Mouse (Mus musculus): ENCODE results near the gene Fam208a. TPM values are rescaled to one million over a fixed set of nuclear protein-coding genes. Genes with fewer than 3 reads are reported as not detected.

Gene Fam208a
- 5.8 and 8.2 TPM in 2 replicates for polyA plus RNA-seq (2012; rRNA removed)

GRCm38 (mm10) chr14:27428573-27428972, at the start of gene Fam208a:
Fam208a (plus strand) TSS chr14:27428834.
- DNase-seq (ENCODE audit: low read depth): no peak

- no peak for DNase-seq (ENCODE audit: low read depth)
Measured at GRCm38 (mm10) chr14:27379404-27379803, 49.2 kb upstream of the Fam208a start.

- no peak for DNase-seq (ENCODE audit: low read depth)
Measured at GRCm38 (mm10) chr14:27381459-27381858, 47.2 kb upstream of the Fam208a start.

DNA sequence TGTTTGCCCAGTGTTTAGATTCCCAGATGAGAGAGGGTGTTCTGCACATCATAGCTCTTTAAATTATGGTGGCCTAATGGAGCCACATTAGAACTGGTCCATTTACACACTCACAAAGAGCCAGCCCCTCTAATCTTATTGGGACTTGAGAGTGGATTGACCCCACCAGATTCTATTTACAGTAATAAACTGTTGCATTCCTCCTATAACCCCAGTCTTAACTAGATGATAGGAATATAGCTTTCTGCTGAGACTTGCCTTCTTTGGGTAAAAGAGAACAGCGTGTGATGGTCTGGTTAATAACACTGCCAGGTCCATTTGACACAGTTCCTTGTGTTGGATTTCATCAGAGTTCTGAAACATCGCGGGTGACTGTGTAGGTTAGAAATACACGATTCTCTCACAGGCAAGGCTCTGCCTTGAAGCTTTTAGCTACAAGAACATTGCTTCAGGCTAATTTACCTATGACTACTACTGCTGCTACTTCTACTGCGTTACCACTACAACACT, 45.3 kb upstream of the Fam208a start:
- no peak for DNase-seq (ENCODE audit: low read depth)

- DNase-seq (ENCODE audit: low read depth): no peak
Measured at GRCm38 (mm10) chr14:27384143-27384542, 44.5 kb upstream of the Fam208a start.

DNA sequence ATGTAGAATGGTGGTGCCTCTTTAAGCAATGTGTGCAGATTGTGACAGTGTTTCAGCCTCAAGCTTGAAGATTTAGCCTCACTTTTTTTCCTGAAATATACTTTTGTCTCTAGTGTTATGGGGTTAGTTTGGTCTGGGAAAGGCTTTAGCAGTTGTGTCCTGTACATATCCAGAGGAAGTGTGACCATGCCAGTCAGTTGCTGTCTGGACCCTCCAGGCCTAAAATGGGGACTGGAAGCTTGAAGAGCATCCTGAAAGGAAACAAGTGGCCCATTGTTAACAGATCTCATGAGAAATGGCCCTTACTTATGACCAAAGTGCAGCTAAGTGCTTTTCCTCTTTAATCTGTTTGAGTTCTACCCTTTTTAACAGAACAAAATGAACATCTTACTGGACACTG, 40.0 kb upstream of the Fam208a start:
- no peak for DNase-seq (ENCODE audit: low read depth)

DNA sequence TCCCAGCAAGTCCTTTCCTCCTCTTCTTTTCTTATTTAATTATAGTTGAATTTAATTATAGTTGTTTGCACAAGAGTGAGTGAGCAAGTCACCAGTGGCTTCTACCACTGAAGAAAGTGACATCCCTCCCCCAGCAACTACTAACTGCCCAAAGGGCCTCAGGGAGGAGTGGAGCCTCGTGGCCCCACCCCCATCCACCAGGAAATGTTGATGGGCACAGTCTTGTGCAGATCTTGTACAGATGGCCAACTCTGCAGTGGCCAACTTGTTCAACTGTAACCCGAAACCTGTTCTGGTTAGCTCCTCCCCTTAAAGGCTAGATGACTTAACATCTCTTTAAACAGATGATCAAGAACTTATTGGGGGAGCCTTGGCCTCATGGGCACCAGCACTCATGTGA, 38.9 kb upstream of the Fam208a start:
- no peak for DNase-seq (ENCODE audit: low read depth)

GRCm38 (mm10) chr14:27390663-27391062, 38.0 kb upstream of the Fam208a start:
- DNase-seq (ENCODE audit: low read depth): no peak

DNA sequence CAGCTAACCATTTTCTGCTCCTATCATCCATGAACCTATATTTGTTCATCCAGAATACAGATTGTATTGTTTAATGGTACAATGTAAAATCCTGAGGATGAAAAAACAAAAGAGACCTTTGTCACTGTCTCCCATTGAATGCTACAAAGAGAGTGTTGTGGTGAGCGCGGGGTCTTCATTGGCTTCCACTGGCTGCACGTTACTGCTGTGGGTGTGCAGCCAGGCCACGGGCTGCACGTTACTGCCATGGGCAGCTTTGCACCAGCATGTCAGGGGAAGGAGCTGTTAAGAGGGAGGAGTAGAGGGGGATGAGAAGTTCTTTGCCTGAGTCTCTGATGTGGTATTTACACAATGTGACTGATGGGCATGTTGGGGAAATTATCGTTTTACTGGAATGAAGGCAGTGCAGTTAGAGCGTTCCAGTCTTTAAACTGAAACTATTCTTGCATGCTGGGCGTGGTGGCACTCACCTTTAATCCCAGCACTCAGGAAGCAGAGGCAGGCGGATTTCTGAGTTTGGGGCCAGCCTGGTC, 36.8 kb upstream of the Fam208a start:
- no peak for DNase-seq (ENCODE audit: low read depth)

- no peak for DNase-seq (ENCODE audit: low read depth)
Measured at GRCm38 (mm10) chr14:27392660-27393059, 36.0 kb upstream of the Fam208a start.

- no peak for DNase-seq (ENCODE audit: low read depth)
Measured at GRCm38 (mm10) chr14:27393806-27394205, 34.8 kb upstream of the Fam208a start.

DNA sequence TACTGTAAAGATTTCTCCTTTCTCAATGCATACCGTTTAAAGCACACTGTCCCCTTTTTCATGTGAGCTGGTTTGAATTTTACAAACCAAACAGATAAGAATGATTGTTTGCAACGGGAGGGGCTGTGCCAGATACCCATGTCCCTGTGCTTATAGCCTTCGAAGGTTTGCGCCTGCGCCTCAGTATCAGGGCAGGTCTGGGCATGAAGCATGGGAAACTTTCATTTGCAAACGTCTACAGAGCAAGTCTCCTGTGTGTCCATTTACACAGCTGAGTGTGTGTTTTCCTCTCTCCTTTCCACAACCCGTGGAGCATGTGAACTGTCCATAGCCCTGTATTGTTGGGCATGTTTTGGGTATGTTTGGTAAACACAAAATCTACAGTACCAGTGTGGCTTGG, 32.2 kb upstream of the Fam208a start:
- no peak for DNase-seq (ENCODE audit: low read depth)

DNA sequence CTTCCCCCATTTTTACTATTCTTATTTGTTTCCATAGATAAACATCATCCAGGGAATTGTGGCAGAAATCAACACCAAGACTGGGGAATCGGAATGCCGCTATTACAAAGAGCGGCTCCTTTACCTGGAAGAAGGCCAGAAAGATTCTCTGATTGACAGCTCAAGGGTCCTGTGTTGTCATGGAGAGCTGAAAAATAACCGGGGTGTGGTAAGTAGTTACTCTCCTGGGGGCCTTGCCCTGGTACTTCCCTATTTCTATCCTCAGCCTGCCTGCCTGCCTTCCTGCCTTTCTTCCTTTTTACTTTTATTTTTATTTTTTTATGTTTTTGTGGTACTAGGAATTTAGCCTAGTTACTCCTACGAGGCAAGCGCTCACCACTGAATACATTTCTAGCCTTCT, 31.1 kb upstream of the Fam208a start:
- no peak for DNase-seq (ENCODE audit: low read depth)

DNA sequence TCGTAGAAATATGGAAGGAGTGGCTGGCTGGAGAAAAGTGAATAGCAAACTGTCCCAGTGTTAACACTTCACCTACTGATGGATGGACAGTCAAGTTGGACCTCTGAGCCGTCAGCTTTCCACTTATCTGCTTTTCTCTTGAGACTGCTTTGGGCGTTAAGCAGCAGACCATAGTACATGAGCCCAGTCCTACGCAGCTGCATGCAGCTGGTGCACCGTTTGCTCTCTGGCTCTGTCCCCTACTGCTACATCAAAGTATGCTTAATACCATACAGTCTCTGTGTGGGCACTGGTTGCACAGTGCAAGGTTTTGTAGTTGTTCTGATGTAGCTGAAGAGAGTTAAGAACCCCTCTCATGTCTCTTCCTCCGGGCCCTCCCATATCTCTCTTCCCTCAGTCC, 28.1 kb upstream of the Fam208a start:
- DNase-seq (ENCODE audit: low read depth): no peak

DNA sequence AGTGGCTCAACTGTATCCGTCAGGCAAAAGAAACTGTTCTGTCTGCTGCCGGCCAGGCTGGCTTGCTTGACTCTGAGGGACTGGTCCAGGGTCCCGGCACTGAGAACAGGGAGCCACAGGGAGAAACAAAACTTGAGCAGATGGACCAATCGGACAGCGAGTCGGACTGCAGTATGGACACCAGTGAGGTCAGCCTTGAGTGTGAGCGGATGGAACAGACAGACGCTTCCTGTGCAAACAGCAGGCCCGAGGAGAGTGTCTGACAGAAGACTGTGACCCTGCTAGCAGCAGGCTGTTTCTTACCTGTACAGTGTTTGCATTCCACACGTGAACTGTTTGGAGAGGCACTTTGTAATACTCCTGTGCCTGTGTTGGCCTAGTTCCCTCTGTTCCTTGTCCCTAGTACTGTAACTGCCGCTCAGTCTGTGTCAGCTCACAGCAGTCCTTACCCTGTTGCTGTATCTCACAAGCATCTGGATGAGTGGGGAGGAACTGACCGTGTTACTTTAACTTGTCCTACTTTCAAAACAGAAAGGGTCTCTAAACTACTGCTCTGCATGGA, 26.8 kb upstream of the Fam208a start:
- no peak for DNase-seq (ENCODE audit: low read depth)

DNA sequence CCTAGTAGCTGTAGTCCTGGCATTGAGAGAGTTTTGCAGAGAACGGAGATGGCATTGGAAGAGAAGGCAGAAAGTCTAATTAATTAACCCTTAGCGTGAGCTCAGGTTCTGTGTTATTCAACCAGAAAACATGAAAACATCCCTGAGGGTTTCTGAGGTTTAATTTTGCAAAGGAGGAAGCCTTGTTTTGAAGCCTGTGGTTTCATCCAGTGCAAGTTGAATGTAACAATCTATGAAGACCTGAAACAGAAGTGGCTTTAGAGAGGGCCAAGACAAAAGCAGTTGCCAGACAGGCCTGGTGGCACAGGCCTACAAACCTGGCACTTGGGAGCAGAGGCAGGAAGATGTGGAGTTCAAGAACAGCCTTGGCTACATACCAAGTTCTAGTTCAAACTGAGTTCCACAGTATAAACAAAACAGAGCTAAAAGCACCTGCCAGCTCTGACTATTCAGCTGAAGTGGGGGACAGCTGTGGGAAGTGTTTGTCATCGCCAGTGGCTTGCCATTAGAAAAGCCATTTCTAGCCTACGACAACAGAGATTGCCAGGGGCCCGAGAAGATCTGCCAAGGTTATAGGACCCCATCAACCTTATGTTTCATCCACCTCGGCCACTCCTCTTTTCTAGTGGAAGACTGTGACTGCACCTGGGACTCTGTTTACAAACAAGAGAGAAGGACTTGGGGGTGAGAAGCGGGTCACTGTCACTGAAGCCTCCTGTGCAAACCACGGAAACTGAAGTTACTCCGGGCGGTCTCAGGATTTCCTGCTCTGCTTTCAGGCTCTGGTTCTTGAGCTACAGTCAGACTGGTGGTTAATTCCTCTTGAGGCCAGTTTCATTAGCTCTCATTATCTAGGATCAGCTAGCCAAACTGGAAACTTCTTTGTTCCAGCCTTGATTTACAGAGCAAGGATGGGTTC, 26.0 kb upstream of the Fam208a start:
- DNase-seq (ENCODE audit: low read depth): no peak

DNA sequence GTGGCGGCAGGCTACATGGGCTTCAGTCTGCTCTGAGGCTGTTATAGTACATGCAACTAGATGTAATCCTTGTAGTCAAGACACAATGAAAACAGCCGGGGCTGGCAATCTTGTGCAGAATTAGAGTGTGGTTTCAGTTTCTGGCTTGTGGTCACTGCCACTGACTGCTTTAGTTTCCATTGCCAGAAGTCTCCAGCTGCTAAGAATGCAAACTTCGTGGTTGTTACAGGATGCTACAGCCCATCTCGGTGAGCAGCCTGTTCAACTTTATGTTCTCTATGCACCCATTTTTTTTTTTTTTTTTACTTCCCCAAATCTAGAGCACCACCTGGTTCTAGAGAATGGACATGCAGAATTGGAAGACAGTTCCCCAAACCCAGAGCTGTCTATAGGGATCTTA, 23.2 kb upstream of the Fam208a start:
- DNase-seq (ENCODE audit: low read depth): no peak

- DNase-seq (ENCODE audit: low read depth): no peak
Measured at GRCm38 (mm10) chr14:27405947-27406346, 22.7 kb upstream of the Fam208a start.

DNA sequence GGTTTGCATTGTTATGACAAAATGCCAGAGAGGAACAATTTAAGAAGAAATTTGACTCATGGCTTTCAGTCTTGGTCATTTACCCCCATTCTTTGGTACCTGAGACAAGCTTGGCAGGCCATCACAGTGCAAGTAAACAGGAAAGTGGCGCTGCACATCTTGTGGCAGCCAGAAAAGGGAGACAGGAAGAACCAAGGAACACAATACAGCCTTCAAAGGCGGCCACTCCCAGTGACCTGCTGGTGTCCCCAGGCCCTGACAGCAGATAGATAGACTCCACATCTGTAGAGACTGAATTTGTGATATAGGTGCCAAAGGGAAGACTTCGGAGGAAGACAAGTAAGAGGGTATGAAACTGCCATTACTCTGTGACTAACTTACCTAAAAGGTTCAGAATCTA, 20.4 kb upstream of the Fam208a start:
- DNase-seq (ENCODE audit: low read depth): no peak

DNA sequence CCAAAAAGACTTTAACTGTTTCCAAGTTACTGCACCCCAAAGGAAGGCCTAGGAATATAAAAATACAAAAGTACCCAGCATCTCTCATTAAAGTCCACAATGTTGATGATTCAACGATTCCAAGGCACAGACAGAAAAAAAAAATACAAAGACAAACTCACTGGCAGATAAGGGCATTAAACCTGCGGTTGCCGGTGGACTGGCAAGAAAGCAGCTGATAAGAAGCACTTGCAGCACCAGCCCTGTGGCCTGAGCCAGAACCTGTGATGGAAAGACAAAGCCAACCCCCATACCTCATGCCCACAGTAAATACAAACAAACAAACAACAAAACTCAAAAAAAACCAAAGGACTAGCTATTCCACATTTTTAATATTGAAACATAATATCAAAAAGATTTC, 19.0 kb upstream of the Fam208a start:
- DNase-seq (ENCODE audit: low read depth): no peak

DNA sequence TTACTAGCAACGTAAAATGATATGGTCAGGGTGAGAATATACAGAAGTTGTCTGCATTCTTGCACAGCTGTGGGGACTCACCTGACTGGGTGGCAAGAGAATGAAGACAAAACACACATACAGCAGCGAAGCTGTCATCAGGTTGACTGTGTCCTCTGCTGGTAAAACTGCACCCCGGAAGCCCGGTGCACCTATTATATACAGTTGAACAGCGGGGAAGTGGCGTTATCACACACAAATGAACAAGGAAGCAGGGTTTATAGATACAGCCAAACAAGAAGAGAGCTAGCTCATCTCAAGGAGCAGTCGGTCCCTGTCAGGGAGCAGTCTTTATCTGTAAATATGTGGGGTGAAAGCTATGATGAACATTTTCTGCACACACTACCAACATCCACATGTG, 17.1 kb upstream of the Fam208a start:
- no peak for DNase-seq (ENCODE audit: low read depth)

- no peak for DNase-seq (ENCODE audit: low read depth)
Measured at GRCm38 (mm10) chr14:27412699-27413098, 15.9 kb upstream of the Fam208a start.

GRCm38 (mm10) chr14:27413961-27414360, 14.7 kb upstream of the Fam208a start:
- DNase-seq (ENCODE audit: low read depth): no peak

All from gonadal fat pad, adult 2 months (tissue).